Mouse (Mus musculus) midbrain, embryonic 14.5 days (tissue): ENCODE measurements around the gene Rnf151. TPM values are rescaled to one million over a fixed set of nuclear protein-coding genes. Genes with fewer than 3 reads are reported as not detected.

Source experiments
- ATAC-seq: fragments of 200-750 bp; cut with Nextera tagmentation; 2 replicates; pipeline ENCODE4 v1.8.0; 2017; ENCODE audit warnings: moderate number of reproducible peaks, moderate library complexity; ENCODE audit not compliant: low FRiP score, low TSS enrichment
- DNase-seq: peaks from one replicate; pipeline ENCODE4 v3.0.0-alpha.2; 2015
- H3K27ac ChIP-seq: fragments of 300-500 bp; sonication (generic); replicated peaks from 2 replicates; pipeline ENCODE4 v1.5.1; 2014; ENCODE audit warnings: mild to moderate bottlenecking, low read depth, low read length, moderate library complexity
- H3K27me3 ChIP-seq: fragments of 300-500 bp; sonication (generic); 2 replicates; pipeline ENCODE4 v1.6.1; 2014; ENCODE audit warnings: low read length, control low read depth, mixed read lengths; ENCODE audit not compliant: control insufficient read depth, insufficient read depth
- H3K36me3 ChIP-seq: fragments of 300-500 bp; sonication (generic); 2 replicates; pipeline ENCODE4 v1.6.1; 2014; ENCODE audit warnings: low read length, control low read depth; ENCODE audit not compliant: control insufficient read depth, insufficient read depth
- H3K4me1 ChIP-seq: fragments of 300-500 bp; sonication (generic); 2 replicates; pipeline ENCODE4 v1.6.1; 2014; ENCODE audit warnings: mild to moderate bottlenecking, antibody characterized with exemption, low read length, control low read depth; ENCODE audit not compliant: control insufficient read depth, insufficient read depth
- H3K4me2 ChIP-seq: fragments of 300-500 bp; sonication (generic); 2 replicates; pipeline ENCODE4 v1.6.1; 2014; ENCODE audit warnings: mild to moderate bottlenecking, low read length, moderate library complexity
- H3K4me3 ChIP-seq: fragments of 300-500 bp; sonication (generic); replicated peaks from 2 replicates; pipeline ENCODE4 v1.5.1; 2014; ENCODE audit warnings: low read depth, low read length
- H3K9ac ChIP-seq: fragments of 300-500 bp; sonication (generic); replicated peaks from 2 replicates; pipeline ENCODE4 v1.6.1; 2014; ENCODE audit warnings: mild to moderate bottlenecking, low read length, moderate library complexity
- H3K9me3 ChIP-seq: fragments of 300-500 bp; sonication (generic); 2 replicates; pipeline ENCODE4 v1.6.1; 2016; ENCODE audit warnings: low read length, control low read depth, mixed read lengths; ENCODE audit not compliant: control insufficient read depth
- WGBS: fragments of 180-500 bp; shearing (Covaris S2); extraction: QIAGEN DNeasy Blood & Tissue Kit; methylation state at CpG from one replicate; pipeline ENCODE4 v1.1.7; 2014; 5-methylcytosine and 5-hydroxymethylcytosine counted together
- polyA plus RNA-seq: library from polyadenylated mRNA; unstranded; fragments of >200 nt; fragmentation: Nextera tagmentation; extraction: Ambion mirVana; gene quantifications from 2 replicates; pipeline ENCODE4 v1.2.1, GENCODE M21; 2014

Rnf151 gene
- polyA plus RNA-seq, 1 experiment from 2014 or later: 0.32 TPM

DNA sequence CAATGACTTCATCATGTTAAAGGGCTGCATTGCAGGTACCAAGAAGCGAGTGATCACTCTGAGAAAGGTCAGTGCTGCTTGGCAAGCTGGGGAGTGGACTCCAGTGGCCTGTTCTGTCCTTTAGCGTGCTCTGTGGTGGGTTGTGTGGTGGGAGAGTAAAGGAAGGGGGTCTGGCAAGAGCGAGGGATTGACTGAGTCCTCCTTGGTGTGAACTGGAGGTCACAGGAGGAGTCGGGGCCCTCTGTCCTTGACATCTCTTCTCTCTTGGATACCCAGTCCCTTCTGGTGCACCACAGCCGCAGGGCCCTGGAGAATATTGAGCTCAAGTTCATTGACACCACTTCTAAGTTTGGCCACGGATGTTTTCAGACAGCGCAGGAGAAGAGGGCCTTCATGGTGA is 17.6 kb upstream of the Rnf151 start:
- Histone ChIP-seq H3K4me3 (no peak overlapping the region), H3K4me1 (0 out of 2 replicates have a peak, but pooled peaks cover 6% of the 10 kb centered on the region), H3K9me3 (no peaks in the 10 kb centered on the region), H3K27me3 (no peaks in the 10 kb centered on the region), H3K9ac (no peak overlapping the region), H3K27ac (no peak overlapping the region), H3K36me3 (no peaks in the 10 kb centered on the region), H3K4me2 (no peak overlapping the region)
- 86% methylated on average over 7 of the region's 7 CpGs for WGBS
- DNase-seq (no peak), ATAC-seq (no peak)

DNA sequence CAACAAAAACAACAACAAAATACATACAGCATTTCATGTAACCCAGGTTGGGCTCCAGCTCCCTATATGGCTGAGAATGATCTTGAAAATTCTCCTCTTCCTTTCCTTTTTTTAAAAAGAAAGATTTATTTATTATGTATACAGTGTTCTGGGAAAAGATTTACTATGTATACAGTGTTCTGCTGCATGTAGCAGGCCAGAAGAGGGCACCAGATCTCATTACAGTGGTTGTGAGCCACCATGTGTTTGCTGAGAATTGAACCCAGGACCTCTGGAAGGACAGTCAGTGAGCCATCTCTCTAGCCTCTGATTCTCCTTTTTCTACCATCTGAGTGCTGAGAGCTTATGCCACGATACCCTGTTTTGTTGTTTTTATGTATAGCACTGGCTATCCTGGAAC is 16.6 kb upstream of the Rnf151 start:
- no peak for DNase-seq
- no peak for ATAC-seq
- no peaks in the 10 kb centered on the region for H3K36me3 ChIP-seq
- no peaks in the 10 kb centered on the region for H3K9me3 ChIP-seq
- 0 out of 2 replicates have a peak, but pooled peaks cover 6% of the 10 kb centered on the region for H3K4me1 ChIP-seq
- 92% methylated on average over 1 of the region's 1 CpGs for WGBS
- no peak overlapping the region for H3K4me3 ChIP-seq
- no peak overlapping the region for H3K27ac ChIP-seq
- H3K9ac ChIP-seq: no peak overlapping the region
- no peaks in the 10 kb centered on the region for H3K27me3 ChIP-seq
- no peak overlapping the region for H3K4me2 ChIP-seq

DNA sequence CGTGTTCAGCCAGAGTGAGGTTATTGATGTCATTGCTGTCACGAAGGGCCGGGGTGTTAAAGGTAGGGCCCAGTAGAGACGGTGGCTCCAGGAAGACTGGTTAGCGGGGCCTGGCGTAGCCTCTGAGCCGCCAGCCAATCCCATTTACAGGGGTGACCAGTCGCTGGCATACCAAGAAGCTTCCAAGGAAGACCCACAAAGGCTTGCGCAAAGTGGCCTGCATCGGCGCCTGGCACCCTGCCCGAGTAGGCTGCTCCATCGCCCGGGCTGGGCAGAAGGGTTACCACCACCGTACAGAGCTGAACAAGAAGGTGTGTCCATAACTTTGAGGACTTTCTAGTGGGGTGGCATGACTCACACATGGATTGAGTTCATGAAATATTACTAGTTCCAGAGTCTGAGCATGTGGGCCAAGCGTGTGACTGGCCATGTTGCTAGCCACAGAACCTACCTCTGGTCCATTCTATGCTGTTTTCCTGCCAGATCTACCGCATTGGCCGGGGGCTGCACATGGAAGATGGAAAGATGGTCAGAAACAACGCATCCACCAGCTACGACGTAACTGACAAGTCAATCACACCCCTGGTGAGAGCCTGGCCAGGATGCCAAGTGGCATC is 15.7 kb upstream of the Rnf151 start:
- 92% methylated on average over 21 of the region's 21 CpGs for WGBS
- no peak for DNase-seq
- no peaks in the 10 kb centered on the region for H3K9me3 ChIP-seq
- H3K36me3 ChIP-seq: no peaks in the 10 kb centered on the region
- no peaks in the 10 kb centered on the region for H3K27me3 ChIP-seq
- H3K4me3 ChIP-seq: no peak overlapping the region
- no peak overlapping the region for H3K4me2 ChIP-seq
- H3K4me1 ChIP-seq: 0 out of 2 replicates have a peak, but pooled peaks cover 6% of the 10 kb centered on the region
- ATAC-seq: no peak
- no peak overlapping the region for H3K27ac ChIP-seq
- no peak overlapping the region for H3K9ac ChIP-seq

DNA sequence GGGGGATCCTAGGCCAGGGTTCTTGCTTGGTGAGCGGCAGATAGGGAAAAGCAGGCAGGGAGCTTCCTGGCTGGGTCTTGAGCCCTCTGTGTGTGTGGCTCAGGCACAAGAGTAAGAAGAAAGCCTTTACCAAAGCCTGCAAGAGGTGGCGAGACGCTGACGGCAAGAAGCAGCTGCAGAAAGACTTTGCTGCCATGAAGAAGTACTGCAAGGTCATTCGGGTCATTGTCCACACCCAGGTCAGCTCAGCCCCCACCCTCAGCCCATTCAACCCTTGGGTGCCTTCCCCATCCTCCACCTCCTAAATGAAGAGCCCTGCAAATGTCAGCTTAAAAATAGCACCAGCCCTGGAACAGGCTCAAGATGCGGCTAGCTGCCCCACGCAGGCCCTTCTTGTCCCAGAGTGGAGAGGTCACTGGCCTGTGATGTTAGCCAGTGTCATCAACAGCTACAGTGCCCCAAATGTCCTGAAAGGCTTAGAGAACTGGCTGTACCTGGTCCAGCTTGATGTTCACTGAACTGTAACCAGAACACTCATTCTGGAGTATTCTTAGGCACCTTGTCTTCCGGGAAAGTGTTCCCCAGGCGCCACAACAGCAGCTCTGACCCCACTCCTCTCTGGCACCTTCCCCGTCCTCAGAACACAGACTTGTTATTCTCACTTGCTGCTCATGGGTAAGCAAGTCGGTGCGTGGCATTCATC is 14.5 kb upstream of the Rnf151 start:
- H3K9ac ChIP-seq: no peak overlapping the region
- no peak for ATAC-seq
- no peak overlapping the region for H3K27ac ChIP-seq
- no peaks in the 10 kb centered on the region for H3K9me3 ChIP-seq
- H3K4me2 ChIP-seq: no peak overlapping the region
- DNase-seq: no peak
- H3K27me3 ChIP-seq: no peaks in the 10 kb centered on the region
- no peaks in the 10 kb centered on the region for H3K36me3 ChIP-seq
- 81% methylated on average over 12 of the region's 12 CpGs for WGBS
- 0 out of 2 replicates have a peak, but pooled peaks cover 6% of the 10 kb centered on the region for H3K4me1 ChIP-seq
- no peak overlapping the region for H3K4me3 ChIP-seq

DNA sequence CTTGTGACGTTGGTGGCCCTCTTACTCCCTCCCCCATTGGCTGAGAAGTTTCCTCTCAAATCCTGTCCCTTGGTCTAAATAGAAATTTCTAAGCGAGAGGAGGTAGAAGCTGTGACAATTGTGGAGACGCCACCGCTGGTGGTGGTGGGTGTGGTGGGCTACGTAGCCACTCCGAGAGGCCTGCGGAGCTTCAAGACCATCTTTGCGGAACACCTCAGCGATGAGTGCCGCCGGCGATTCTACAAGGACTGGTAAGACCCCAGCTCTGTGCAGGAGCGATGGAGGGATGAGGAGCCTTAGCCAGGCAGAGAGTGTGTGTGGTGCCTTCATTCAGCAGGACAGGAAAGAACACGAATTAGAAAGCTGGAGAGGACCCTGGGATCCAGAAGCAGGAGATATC is 12.9 kb upstream of the Rnf151 start:
- no peaks in the 10 kb centered on the region for H3K9me3 ChIP-seq
- no peaks in the 10 kb centered on the region for H3K36me3 ChIP-seq
- no peaks in the 10 kb centered on the region for H3K4me1 ChIP-seq
- H3K9ac ChIP-seq: no peak overlapping the region
- H3K27ac ChIP-seq: no peak overlapping the region
- no peaks in the 10 kb centered on the region for H3K27me3 ChIP-seq
- no peak overlapping the region for H3K4me3 ChIP-seq
- no peak for ATAC-seq
- H3K4me2 ChIP-seq: no peak overlapping the region
- 85% methylated on average over 14 of the region's 14 CpGs for WGBS
- DNase-seq: no peak

DNA sequence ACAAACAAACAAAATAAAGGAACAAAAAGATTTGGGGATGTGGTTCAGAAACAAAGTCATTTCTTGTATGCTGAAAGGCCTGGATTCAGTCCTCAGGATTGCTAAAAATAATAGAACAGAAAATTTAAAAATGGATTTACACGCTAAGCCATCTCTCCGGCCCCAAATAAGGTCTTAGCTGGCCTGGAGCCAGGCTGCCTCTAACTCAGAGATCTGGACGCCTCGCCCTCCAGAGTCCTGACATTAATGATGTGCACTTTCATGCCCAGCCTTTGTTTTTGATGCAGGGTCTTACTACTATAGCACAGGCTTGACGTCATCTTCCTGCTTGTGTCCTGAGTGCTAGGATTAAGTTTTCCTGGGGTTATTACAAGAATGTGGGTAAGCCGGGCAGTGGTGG is 11.2 kb upstream of the Rnf151 start:
- Histone ChIP-seq H3K36me3 (no peaks in the 10 kb centered on the region), H3K4me3 (no peak overlapping the region), H3K27me3 (no peaks in the 10 kb centered on the region), H3K27ac (no peak overlapping the region), H3K9me3 (no peaks in the 10 kb centered on the region), H3K4me2 (no peak overlapping the region), H3K9ac (no peak overlapping the region), H3K4me1 (no peaks in the 10 kb centered on the region)
- ATAC-seq (no peak), DNase-seq (no peak)
- WGBS: 78% methylated on average over 6 of the region's 6 CpGs

DNA sequence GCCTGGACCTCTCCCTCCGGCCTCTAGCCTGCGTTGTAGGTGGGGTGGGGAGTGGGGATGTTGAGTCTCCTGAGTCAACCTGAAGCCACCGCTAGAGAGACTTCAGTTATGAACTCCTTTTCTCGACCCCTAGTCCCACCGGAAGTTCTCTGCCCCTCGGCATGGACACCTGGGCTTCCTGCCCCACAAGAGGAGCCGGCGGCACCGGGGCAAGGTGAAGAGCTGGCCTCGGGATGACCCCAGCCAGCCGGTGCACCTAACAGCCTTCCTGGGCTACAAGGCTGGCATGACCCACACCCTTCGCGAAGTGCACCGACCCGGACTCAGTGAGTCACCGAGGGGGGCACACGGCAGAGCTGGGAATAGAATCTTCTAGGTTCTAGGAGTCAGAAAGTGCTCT is 10.3 kb upstream of the Rnf151 start:
- WGBS: 80% methylated on average over 17 of the region's 17 CpGs
- H3K4me1 ChIP-seq: peaks cover 5% of the 10 kb centered on the region

DNA sequence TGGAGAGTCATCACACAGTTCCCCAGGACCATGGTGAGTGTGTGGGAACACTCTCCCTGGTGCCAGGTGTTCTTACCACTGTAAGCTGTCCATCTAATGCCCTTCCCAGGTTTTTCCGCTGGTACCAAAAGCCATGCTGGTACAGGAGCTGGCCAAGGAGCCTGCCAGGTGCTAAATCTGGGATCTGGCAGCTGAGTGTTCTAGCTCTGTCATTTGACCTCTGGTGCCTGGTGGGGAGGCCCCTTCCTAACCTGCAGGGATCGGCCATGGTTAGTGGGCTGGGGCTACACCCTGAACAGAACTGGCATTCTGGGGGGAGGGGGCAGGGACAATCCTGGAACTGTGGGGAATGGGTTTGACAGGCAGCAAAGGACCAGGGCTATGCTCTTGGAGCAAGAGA is 9.8 kb upstream of the Rnf151 start, which contains the start of gene Rpl3l:
TSS of gene Rpl3l (plus strand) at position 203 of the 400 bp plus-strand sequence.
- H3K4me2 ChIP-seq: no peak within 1 kb of the TSS
- 75% methylated on average over 2 of the region's 2 CpGs for WGBS
- DNase-seq: no peak
- H3K36me3 ChIP-seq: peaks cover under 1% of the 10 kb centered on the region; the same call in 1 of the 2 replicates
- H3K27me3 ChIP-seq: no peaks in the 10 kb centered on the region
- H3K4me1 ChIP-seq: peaks cover 9% of the 10 kb centered on the region
- no peak within 1 kb of the TSS for H3K9ac ChIP-seq
- H3K4me3 ChIP-seq: no peak within 1 kb of the TSS
- no peaks in the 10 kb centered on the region for H3K9me3 ChIP-seq
- no peak within 1 kb of the TSS for H3K27ac ChIP-seq
- ATAC-seq: no peak

More for the DNA sequence above, 10.3 kb upstream of the Rnf151 start:
- Histone ChIP-seq H3K27me3 (no peaks in the 10 kb centered on the region), H3K27ac (no peak overlapping the region), H3K4me2 (no peak overlapping the region), H3K36me3 (no peaks in the 10 kb centered on the region), H3K4me3 (no peak overlapping the region), H3K9ac (no peak overlapping the region), H3K9me3 (no peaks in the 10 kb centered on the region)
- ATAC-seq (no peak), DNase-seq (no peak)
